Mouse (Mus musculus) C2C12 (cell line): Measurements from ENCODE around the gene Eif4g2. TPM values are rescaled to one million over a fixed set of nuclear protein-coding genes. Genes with fewer than 3 reads are reported as not detected.

ENCODE experiments used
- H3K27me3 ChIP-seq: one replicate; pipeline ENCODE4 v1.6.1; 2011; ENCODE audit not compliant: control insufficient read depth, insufficient read depth, insufficient read length
- H3K36me3 ChIP-seq: one replicate; pipeline ENCODE4 v1.6.1; 2011; ENCODE audit not compliant: control insufficient read depth, insufficient read depth
- H3K4me3 ChIP-seq: one replicate; pipeline ENCODE4 v1.5.1; 2011; ENCODE audit warnings: mild to moderate bottlenecking, control low read depth; ENCODE audit not compliant: poor library complexity, insufficient read depth, severe bottlenecking
- H3K79me2 ChIP-seq: one replicate; pipeline ENCODE4 v1.6.1; 2011; ENCODE audit not compliant: control insufficient read depth, insufficient read depth
- H3K79me3 ChIP-seq: one replicate; pipeline ENCODE4 v1.6.1; 2011; ENCODE audit warnings: low read depth, control low read depth
- H3ac ChIP-seq: one replicate; pipeline ENCODE3; 2011; ENCODE audit warnings: low read depth; ENCODE audit not compliant: control insufficient read depth, insufficient read length
- CEBPB ChIP-seq: IDR thresholded peaks from one replicate; pipeline ENCODE4 v1.6.1; 2011; ENCODE audit warnings: low read depth, mild to moderate bottlenecking, control low read depth, moderate library complexity
- CTCF ChIP-seq: IDR thresholded peaks from one replicate; pipeline ENCODE4 v1.5.1; 2011; ENCODE audit not compliant: control insufficient read depth, insufficient read depth, insufficient read length
- FOSL1 ChIP-seq: IDR thresholded peaks from one replicate; pipeline ENCODE4 v1.8.0; 2011; ENCODE audit warnings: mild to moderate bottlenecking, low read length; ENCODE audit not compliant: poor library complexity, insufficient read depth, severe bottlenecking
- MAX ChIP-seq: IDR thresholded peaks from one replicate; pipeline ENCODE4 v1.6.1; 2011; ENCODE audit warnings: mild to moderate bottlenecking, control low read depth
- MYOD1 ChIP-seq: IDR thresholded peaks from one replicate; pipeline ENCODE4 v1.6.1; 2011; ENCODE audit warnings: low read depth; ENCODE audit not compliant: control insufficient read depth, insufficient read length
- MYOG ChIP-seq: IDR thresholded peaks from one replicate; pipeline ENCODE4 v1.6.1; 2011; ENCODE audit not compliant: control insufficient read depth, insufficient read length; ENCODE audit errors: extremely low read depth
- USF1 ChIP-seq: IDR thresholded peaks from one replicate; pipeline ENCODE4 v1.6.1; 2011; ENCODE audit warnings: low read depth, mild to moderate bottlenecking, control low read depth, moderate library complexity
- polyA plus RNA-seq: library from polyadenylated mRNA; unstranded; fragments of >200 nt; fragmentation: generic; extraction: Trizol; gene quantifications from one replicate; pipeline ENCODE4 v1.2.1, GENCODE M21; 2012; ENCODE audit warnings: missing spikeins

Gene Eif4g2
- polyA plus RNA-seq, 1 experiment: 386 TPM

- no peaks in the 10 kb centered on the region for H3K27me3 ChIP-seq
- peaks cover 59% of the 10 kb centered on the region for H3K36me3 ChIP-seq
- TF ChIP-seq USF1: no peak
- no peak for TF ChIP-seq CTCF
- TF ChIP-seq MYOD1: no peak
- no peak for TF ChIP-seq MAX
- TF ChIP-seq MYOG: no peak
- no peak for TF ChIP-seq CEBPB
- TF ChIP-seq FOSL1: no peak
- H3ac ChIP-seq: no peak overlapping the region
- no peaks in the 10 kb centered on the region for H3K79me2 ChIP-seq
- H3K4me3 ChIP-seq: no peak overlapping the region
- H3K79me3 ChIP-seq: peaks cover 2% of the 10 kb centered on the region
Measured at GRCm38 (mm10) chr7:111068181-111068580, 14.6 kb downstream of the Eif4g2 start.

GRCm38 (mm10) chr7:111062971-111063370 is 19.9 kb downstream of the Eif4g2 start:
- Histone ChIP-seq H3ac (no peak overlapping the region), H3K36me3 (peaks cover 7% of the 10 kb centered on the region), H3K27me3 (no peaks in the 10 kb centered on the region), H3K79me2 (no peaks in the 10 kb centered on the region), H3K4me3 (no peak overlapping the region), H3K79me3 (no peaks in the 10 kb centered on the region)
- TF ChIP-seq MYOG: no peak
- TF ChIP-seq MYOD1: no peak
- TF ChIP-seq CTCF: no peak
- TF ChIP-seq CEBPB: no peak

GRCm38 (mm10) chr7:111059527-111059926 is 23.3 kb downstream of the Eif4g2 start:
- Histone ChIP-seq H3K79me2 (no peaks in the 10 kb centered on the region), H3K36me3 (peaks cover 15% of the 10 kb centered on the region), H3ac (no peak overlapping the region), H3K79me3 (no peaks in the 10 kb centered on the region), H3K4me3 (no peak overlapping the region), H3K27me3 (no peaks in the 10 kb centered on the region)
- TF ChIP-seq MYOG (no peak), MYOD1 (no peak), CTCF (no peak), USF1 (no peak), FOSL1 (no peak), MAX (no peak), CEBPB (no peak)

GRCm38 (mm10) chr7:111055984-111056657 is 26.7 kb downstream of the Eif4g2 start:
- no peaks in the 10 kb centered on the region for H3K27me3 ChIP-seq
- H3K4me3 ChIP-seq: no peak overlapping the region
- TF ChIP-seq MYOD1 (no peak), MYOG (no peak), FOSL1 (no peak), USF1 (no peak), CTCF (no peak), MAX (no peak), CEBPB (no peak)
- H3K36me3 ChIP-seq: peaks cover 45% of the 10 kb centered on the region
- H3K79me3 ChIP-seq: no peaks in the 10 kb centered on the region
- H3K79me2 ChIP-seq: no peaks in the 10 kb centered on the region
- no peak overlapping the region for H3ac ChIP-seq

- no peak for TF ChIP-seq MYOD1
- TF ChIP-seq MYOG: no peak
- no peak for TF ChIP-seq MAX
- no peak for TF ChIP-seq CEBPB
- H3K4me3 ChIP-seq: no peak overlapping the region
- no peaks in the 10 kb centered on the region for H3K79me2 ChIP-seq
- no peaks in the 10 kb centered on the region for H3K79me3 ChIP-seq
- no peaks in the 10 kb centered on the region for H3K27me3 ChIP-seq
- H3ac ChIP-seq: no peak overlapping the region
- peaks cover 45% of the 10 kb centered on the region for H3K36me3 ChIP-seq
Measured at GRCm38 (mm10) chr7:111055221-111055620, 27.6 kb downstream of the Eif4g2 start.

- Histone ChIP-seq H3K79me3 (no peaks in the 10 kb centered on the region), H3K4me3 (no peak overlapping the region), H3K79me2 (no peaks in the 10 kb centered on the region), H3K36me3 (peaks cover 75% of the 10 kb centered on the region), H3ac (no peak overlapping the region), H3K27me3 (no peaks in the 10 kb centered on the region)
- TF ChIP-seq CTCF (peak; percentile 62), FOSL1 (no peak)
Measured at GRCm38 (mm10) chr7:111049652-111050421, 33.0 kb downstream of the Eif4g2 start.
